Mouse (Mus musculus): Measurements from ENCODE around the gene Mpv17l.

GRCm38 (mm10) chr16:13866076-13866475 lies 36.9 kb upstream of the Mpv17l start:
- TF ChIP-seq SMC3 (IDR thresholded peaks at IDR 0.05; ENCODE audit: low read depth, low read length) (no peak), CTCF (conservative IDR thresholded peaks at IDR 0.05 in 1 of 2, IDR thresholded peaks at IDR 0.05 in 1 of 2; ENCODE audit: low read depth in 2 of 2, low read length in 2 of 2) (no peak), ZMIZ1 (IDR thresholded peaks at IDR 0.05; ENCODE audit: low read depth, low read length) (no peak), SIN3A (IDR thresholded peaks at IDR 0.05; ENCODE audit: low read length) (no peak), USF2 (conservative IDR thresholded peaks at IDR 0.05; ENCODE audit: low read depth, low read length) (no peak), RAD21 (IDR thresholded peaks at IDR 0.05; ENCODE audit: low read depth, low read length) (no peak), JUND (conservative IDR thresholded peaks at IDR 0.05; ENCODE audit: low read depth, low read length) (no peak)

Data from CH12.LX (cell line).